Mouse (Mus musculus) kidney, embryonic 15.5 days (tissue): ENCODE measurements at regions not wholly inside any gene's neighbourhood (a gene's known extent, or its start where the extent isn't known, plus 50 kb on each side); places are given as distances from the start of the nearest gene placed in this dataset.

ENCODE experiments used
- ATAC-seq: fragments of 200-750 bp; cut with Nextera tagmentation; replicated peaks from 2 replicates; pipeline ENCODE4 v1.8.0; 2017; ENCODE audit warnings: moderate TSS enrichment; ENCODE audit not compliant: low FRiP score
- H3K27ac ChIP-seq: fragments of 300-500 bp; sonication (generic); 2 replicates; pipeline ENCODE4 v1.5.1; 2015; ENCODE audit warnings: mild to moderate bottlenecking, inconsistent platforms
- H3K27me3 ChIP-seq: fragments of 300-500 bp; sonication (generic); 2 replicates; pipeline ENCODE4 v1.6.1; 2015; ENCODE audit warnings: inconsistent platforms
- H3K36me3 ChIP-seq: fragments of 300-500 bp; sonication (generic); 2 replicates; pipeline ENCODE4 v1.6.1; 2015; ENCODE audit warnings: inconsistent platforms
- H3K4me1 ChIP-seq: fragments of 300-500 bp; sonication (generic); 2 replicates; pipeline ENCODE4 v1.6.1; 2015; ENCODE audit warnings: inconsistent platforms
- H3K4me2 ChIP-seq: fragments of 300-500 bp; sonication (generic); 2 replicates; pipeline ENCODE4 v1.6.1; 2015; ENCODE audit warnings: moderate library complexity, mild to moderate bottlenecking, inconsistent platforms
- H3K4me3 ChIP-seq: fragments of 300-500 bp; sonication (generic); replicated peaks from 2 replicates; pipeline ENCODE4 v1.5.1; 2015; ENCODE audit warnings: mild to moderate bottlenecking, inconsistent platforms
- H3K9ac ChIP-seq: fragments of 300-500 bp; sonication (generic); 2 replicates; pipeline ENCODE4 v1.6.1; 2015; ENCODE audit warnings: mild to moderate bottlenecking, inconsistent platforms
- H3K9me3 ChIP-seq: fragments of 300-500 bp; sonication (generic); replicated peaks from 2 replicates; pipeline ENCODE4 v1.6.1; 2016; ENCODE audit warnings: inconsistent platforms
- WGBS: fragments of 180-500 bp; shearing (Covaris S2); methylation state at CpG from one replicate; pipeline ENCODE4 v1.1.7; 2015; ENCODE audit warnings: mixed read lengths; 5-methylcytosine and 5-hydroxymethylcytosine counted together

- Histone ChIP-seq H3K4me1 (peaks cover under 1% of the 10 kb centered on the region), H3K27ac (no peak overlapping the region), H3K36me3 (no peaks in the 10 kb centered on the region), H3K9me3 (no peaks in the 10 kb centered on the region), H3K4me2 (no peak overlapping the region), H3K4me3 (no peak overlapping the region), H3K27me3 (no peaks in the 10 kb centered on the region), H3K9ac (no peak overlapping the region)
- 75% methylated on average over 5 of the region's 5 CpGs for WGBS
- ATAC-seq, result no peak
Measured at GRCm38 (mm10) chr13:99723237-99723981, 177.5 kb downstream of the Cartpt start.

GRCm38 (mm10) chr13:99720566-99720965, 180.3 kb downstream of the Cartpt start:
- Histone ChIP-seq H3K27me3 (no peaks in the 10 kb centered on the region), H3K9ac (no peak overlapping the region), H3K9me3 (no peaks in the 10 kb centered on the region), H3K4me3 (no peak overlapping the region), H3K4me2 (no peak overlapping the region), H3K27ac (no peak overlapping the region), H3K36me3 (no peaks in the 10 kb centered on the region), H3K4me1 (no peaks in the 10 kb centered on the region)
- whole genome bisulfite sequencing, result 34% methylated on average over 3 of the region's 3 CpGs
- no peak for ATAC-seq

- Histone ChIP-seq H3K9me3 (no peaks in the 10 kb centered on the region), H3K9ac (no peak overlapping the region), H3K36me3 (no peaks in the 10 kb centered on the region), H3K27ac (no peak overlapping the region), H3K4me2 (no peak overlapping the region), H3K27me3 (no peaks in the 10 kb centered on the region), H3K4me1 (peaks cover 4% of the 10 kb centered on the region; the same call in 1 of the 2 replicates), H3K4me3 (no peak overlapping the region)
- ATAC-seq, result no peak
- 37% methylated on average over 3 of the region's 3 CpGs for WGBS
Measured at GRCm38 (mm10) chr13:99696559-99696890, 180.2 kb upstream of the Map1b start.

GRCm38 (mm10) chr13:99695874-99696558, 179.7 kb upstream of the Map1b start:
- Histone ChIP-seq H3K36me3 (no peaks in the 10 kb centered on the region), H3K4me1 (peaks cover 4% of the 10 kb centered on the region; the same call in 1 of the 2 replicates), H3K27ac (no peak overlapping the region), H3K27me3 (no peaks in the 10 kb centered on the region), H3K9ac (no peak overlapping the region), H3K4me3 (no peak overlapping the region), H3K4me2 (no peak overlapping the region), H3K9me3 (no peaks in the 10 kb centered on the region)
- WGBS, result 70% methylated on average over 7 of the region's 7 CpGs
- no peak for ATAC-seq

GRCm38 (mm10) chr13:99679934-99680333, 163.6 kb upstream of the Map1b start:
- no peak for ATAC-seq
- no peaks in the 10 kb centered on the region for H3K9me3 ChIP-seq
- H3K4me2 ChIP-seq, result no peak overlapping the region
- H3K27me3 ChIP-seq, result no peaks in the 10 kb centered on the region
- no peak overlapping the region for H3K4me3 ChIP-seq
- H3K9ac ChIP-seq, result no peak overlapping the region
- no peak overlapping the region for H3K27ac ChIP-seq
- WGBS, result 77% methylated on average over 3 of the region's 3 CpGs
- no peaks in the 10 kb centered on the region for H3K36me3 ChIP-seq
- H3K4me1 ChIP-seq, result 0 out of 2 replicates have a peak, but pooled peaks cover 2% of the 10 kb centered on the region

- no peak overlapping the region for H3K4me2 ChIP-seq
- no peak overlapping the region for H3K9ac ChIP-seq
- 0 out of 2 replicates have a peak, but pooled peaks cover 2% of the 10 kb centered on the region for H3K4me1 ChIP-seq
- no peaks in the 10 kb centered on the region for H3K27me3 ChIP-seq
- no peaks in the 10 kb centered on the region for H3K9me3 ChIP-seq
- no peak overlapping the region for H3K4me3 ChIP-seq
- WGBS, result 48% methylated on average over 2 of the region's 2 CpGs
- ATAC-seq, result no peak; the same call in 1 of the 2 replicates
- no peaks in the 10 kb centered on the region for H3K36me3 ChIP-seq
- no peak overlapping the region for H3K27ac ChIP-seq
Measured at GRCm38 (mm10) chr13:99679430-99679829, 163.1 kb upstream of the Map1b start.

GRCm38 (mm10) chr13:99676393-99676792, 160.1 kb upstream of the Map1b start:
- H3K27ac ChIP-seq, result no peak overlapping the region
- 0 out of 2 replicates have a peak, but pooled peaks cover 2% of the 10 kb centered on the region for H3K4me1 ChIP-seq
- H3K4me3 ChIP-seq, result no peak overlapping the region
- no peak overlapping the region for H3K9ac ChIP-seq
- no peaks in the 10 kb centered on the region for H3K27me3 ChIP-seq
- no peaks in the 10 kb centered on the region for H3K9me3 ChIP-seq
- no peak overlapping the region for H3K4me2 ChIP-seq
- no peaks in the 10 kb centered on the region for H3K36me3 ChIP-seq
- 13% methylated on average over 1 of the region's 1 CpGs for WGBS
- ATAC-seq, result no peak

GRCm38 (mm10) chr13:99675951-99676350, 159.6 kb upstream of the Map1b start:
- H3K4me2 ChIP-seq, result no peak overlapping the region
- 0 out of 2 replicates have a peak, but pooled peaks cover 2% of the 10 kb centered on the region for H3K4me1 ChIP-seq
- H3K27me3 ChIP-seq, result no peaks in the 10 kb centered on the region
- H3K27ac ChIP-seq, result no peak overlapping the region
- ATAC-seq, result no peak
- H3K36me3 ChIP-seq, result no peaks in the 10 kb centered on the region
- no peaks in the 10 kb centered on the region for H3K9me3 ChIP-seq
- no peak overlapping the region for H3K4me3 ChIP-seq
- H3K9ac ChIP-seq, result no peak overlapping the region
- WGBS, result 60% methylated on average over 5 of the region's 5 CpGs

- Histone ChIP-seq H3K4me1 (no peaks in the 10 kb centered on the region), H3K9ac (no peak overlapping the region), H3K27me3 (no peaks in the 10 kb centered on the region), H3K4me3 (no peak overlapping the region), H3K27ac (no peak overlapping the region), H3K9me3 (no peaks in the 10 kb centered on the region), H3K36me3 (no peaks in the 10 kb centered on the region), H3K4me2 (no peak overlapping the region)
- no peak for ATAC-seq
- 66% methylated on average over 1 of the region's 1 CpGs for WGBS
Measured at GRCm38 (mm10) chr13:99672714-99673113, 156.4 kb upstream of the Map1b start.

- no peak for ATAC-seq
- no peak overlapping the region for H3K27ac ChIP-seq
- H3K9ac ChIP-seq, result no peak overlapping the region
- H3K27me3 ChIP-seq, result no peaks in the 10 kb centered on the region
- 74% methylated on average over 10 of the region's 10 CpGs for WGBS
- no peaks in the 10 kb centered on the region for H3K9me3 ChIP-seq
- no peak overlapping the region for H3K4me2 ChIP-seq
- H3K36me3 ChIP-seq, result no peaks in the 10 kb centered on the region
- no peaks in the 10 kb centered on the region for H3K4me1 ChIP-seq
- H3K4me3 ChIP-seq, result no peak overlapping the region
Measured at GRCm38 (mm10) chr13:99671747-99672146, 155.4 kb upstream of the Map1b start.

GRCm38 (mm10) chr13:99669987-99670534, 153.7 kb upstream of the Map1b start:
- Histone ChIP-seq H3K4me2 (no peak overlapping the region), H3K27me3 (no peaks in the 10 kb centered on the region), H3K36me3 (no peaks in the 10 kb centered on the region), H3K27ac (no peak overlapping the region), H3K9me3 (no peaks in the 10 kb centered on the region), H3K4me3 (no peak overlapping the region), H3K9ac (no peak overlapping the region), H3K4me1 (no peaks in the 10 kb centered on the region)
- WGBS, result 86% methylated on average over 8 of the region's 8 CpGs
- ATAC-seq, result no peak

GRCm38 (mm10) chr13:99668613-99669012, 152.3 kb upstream of the Map1b start:
- H3K9ac ChIP-seq, result no peak overlapping the region
- 53% methylated on average over 8 of the region's 8 CpGs for WGBS

More at GRCm38 (mm10) chr13:99668613-99669012, 152.3 kb upstream of the Map1b start:
- no peak overlapping the region for H3K4me2 ChIP-seq
- H3K4me3 ChIP-seq, result no peak overlapping the region
- H3K27me3 ChIP-seq, result no peaks in the 10 kb centered on the region
- no peaks in the 10 kb centered on the region for H3K9me3 ChIP-seq
- no peak for ATAC-seq
- no peaks in the 10 kb centered on the region for H3K36me3 ChIP-seq
- H3K27ac ChIP-seq, result no peak overlapping the region
- H3K4me1 ChIP-seq, result no peaks in the 10 kb centered on the region
